Comparison of ENCODE assay signal across 9 mouse cellular contexts in genomic region chr5:111235131-111235530, GRCm38 (mm10).
DNase-seq lines count a peak whose midpoint lies in the region; ATAC-seq and TF ChIP-seq lines count a peak whose summit lies in the region.
"Had no signal": no experiment of that assay in that cellular context is flagged by ENCODE, and none has a peak within 500 bp of the region (broad histone marks: within the 10 kb centered on the region; RNA-seq: fewer than 3 reads in every experiment).

No protein-coding gene starts in this region.

- H3K27ac ChIP-seq in kidney, adult 2 months (ENCODE audit: insufficient read depth, low read depth, low read length) = peak overlapping the region; percentile 17; the same call in 1 of the 2 replicates
- no peak overlapping the region for H3K27ac ChIP-seq in kidney, embryonic 14.5 days (ENCODE audit: low read depth, low read length)
- H3K27ac ChIP-seq in cerebellum, adult 2 months (ENCODE audit: insufficient read depth, low read length) = no peak overlapping the region
- H3K27ac ChIP-seq in heart, embryonic 16.5 days (ENCODE audit: low read length) = no peak overlapping the region
- no peak overlapping the region for H3K27ac ChIP-seq in lung, postnatal 0 days (ENCODE audit: low read length)

- ATAC-seq in kidney, embryonic 14.5 days (ENCODE audit: low FRiP score, low TSS enrichment) = no peak
- peak; percentile 43; the same call in 1 of the 2 replicates for ATAC-seq in heart, embryonic 16.5 days (replicated peaks; ENCODE audit: extremely low read depth, insufficient read depth, low FRiP score)
- peak; percentile 39 for ATAC-seq in lung, postnatal 0 days

- no peaks in the 10 kb centered on the region; the same call in 1 of the 2 replicates for H3K4me1 ChIP-seq in kidney, adult 2 months (ENCODE audit: control insufficient read depth, insufficient read depth, low read length)
- peaks cover 2% of the 10 kb centered on the region; the same call in 1 of the 2 replicates for H3K4me1 ChIP-seq in kidney, embryonic 14.5 days (ENCODE audit: control insufficient read depth, insufficient read depth, low read length)
- H3K4me1 ChIP-seq in cerebellum, adult 2 months (ENCODE audit: control insufficient read depth, insufficient read depth, low read length) = peaks cover 22% of the 10 kb centered on the region
- H3K4me1 ChIP-seq in heart, embryonic 16.5 days (ENCODE audit: control insufficient read depth, insufficient read depth, low read length) = peaks cover 6% of the 10 kb centered on the region; the same call in 1 of the 2 replicates
- H3K4me1 ChIP-seq in lung, postnatal 0 days (ENCODE audit: insufficient read depth, low read depth, low read length) = no peaks in the 10 kb centered on the region

- TF ChIP-seq EP300 in lung, postnatal 0 days (IDR thresholded peaks at IDR 0.05) = no peak

- WGBS in kidney, adult 2 months = 38% methylated on average over 12 of the region's 12 CpGs
- WGBS in kidney, embryonic 14.5 days = 73% methylated on average over 12 of the region's 12 CpGs
- WGBS in cerebellum, adult 2 months = 14% methylated on average over 12 of the region's 12 CpGs
- 55% methylated on average over 12 of the region's 12 CpGs for WGBS in heart, embryonic 16.5 days
- 45% methylated on average over 12 of the region's 12 CpGs for WGBS in lung, postnatal 0 days

- H3K4me2 ChIP-seq in kidney, embryonic 14.5 days (replicated peaks; ENCODE audit: low read depth, low read length) = no peak overlapping the region
- H3K4me2 ChIP-seq in heart, embryonic 16.5 days (ENCODE audit: low read depth, low read length) = peak overlapping the region; percentile 16; the same call in 1 of the 2 replicates
- H3K4me2 ChIP-seq in lung, postnatal 0 days (replicated peaks; ENCODE audit: low read depth, low read length) = no peak overlapping the region
- H3K4me2 ChIP-seq: liver, embryonic 11.5 days had no signal

- no peaks in the 10 kb centered on the region for H3K36me3 ChIP-seq in kidney, adult 2 months (ENCODE audit: control insufficient read depth, insufficient read depth, low read length)
- peaks cover 20% of the 10 kb centered on the region for H3K36me3 ChIP-seq in kidney, embryonic 14.5 days (ENCODE audit: control insufficient read depth, insufficient read depth, low read length)
- H3K36me3 ChIP-seq in heart, embryonic 16.5 days (ENCODE audit: control insufficient read depth, insufficient read depth) = peaks cover 3% of the 10 kb centered on the region; the same call in 1 of the 2 replicates
- H3K36me3 ChIP-seq in lung, postnatal 0 days (ENCODE audit: insufficient read depth, low read length) = 0 out of 2 replicates have a peak, but pooled peaks cover 11% of the 10 kb centered on the region

- no peak overlapping the region for H3K9ac ChIP-seq in kidney, embryonic 14.5 days (ENCODE audit: low read depth, low read length)
- H3K9ac ChIP-seq in heart, embryonic 16.5 days (ENCODE audit: low read length) = no peak overlapping the region
- H3K9ac ChIP-seq in lung, postnatal 0 days (replicated peaks; ENCODE audit: low read depth) = no peak overlapping the region

- TF ChIP-seq POLR2A in kidney, adult 2 months (IDR thresholded peaks at IDR 0.05; ENCODE audit: low read depth, low read length) = no peak
- no peak for TF ChIP-seq POLR2A in cerebellum, adult 2 months (IDR thresholded peaks at IDR 0.05; ENCODE audit: borderline replicate concordance, insufficient read depth, low read length)

- TF ChIP-seq CTCF in kidney, adult 2 months (conservative IDR thresholded peaks at IDR 0.05; ENCODE audit: insufficient read depth, insufficient read length, low read depth, low read length) = no peak
- TF ChIP-seq CTCF in cerebellum, adult 2 months (IDR thresholded peaks at IDR 0.05; ENCODE audit: borderline replicate concordance, insufficient read depth, low read depth, low read length) = no peak
- TF ChIP-seq CTCF in lung, postnatal 0 days (IDR thresholded peaks at IDR 0.05) = no peak

- peak; percentile 90 for DNase-seq in kidney, adult 2 months
- DNase-seq in cerebellum, adult 2 months = peak; percentile 54 to 60
- DNase-seq in lung, postnatal 0 days (ENCODE audit: low spot score) = peak; percentile 45
- DNase-seq in thymus, postnatal 25 days = no peak
- no peak for DNase-seq in thymus, postnatal 36 days
- DNase-seq in left cerebral cortex, adult 8-10 months (ENCODE audit: low spot score in 2 of 2) = no peak

- H3K4me3 ChIP-seq in kidney, adult 2 months (ENCODE audit: insufficient read depth, low read depth, low read length) = peak overlapping the region; percentile 41
- no peak overlapping the region for H3K4me3 ChIP-seq in kidney, embryonic 14.5 days (ENCODE audit: low read length)
- H3K4me3 ChIP-seq in cerebellum, adult 2 months (replicated peaks; ENCODE audit: insufficient read depth, low read depth, low read length) = no peak overlapping the region
- no peak overlapping the region for H3K4me3 ChIP-seq in heart, embryonic 16.5 days (ENCODE audit: low read length)
- no peak overlapping the region for H3K4me3 ChIP-seq in lung, postnatal 0 days (ENCODE audit: low read depth, low read length)

- H3K27me3 ChIP-seq in kidney, adult 2 months (replicated peaks; ENCODE audit: control insufficient read depth, insufficient read depth, low read length) = no peaks in the 10 kb centered on the region
- no peaks in the 10 kb centered on the region for H3K27me3 ChIP-seq in kidney, embryonic 14.5 days (ENCODE audit: control insufficient read depth, insufficient read depth, low read length)
- no peaks in the 10 kb centered on the region for H3K27me3 ChIP-seq in cerebellum, adult 2 months (ENCODE audit: control insufficient read depth, insufficient read depth, low read length)
- H3K27me3 ChIP-seq in heart, embryonic 16.5 days (ENCODE audit: control insufficient read depth, insufficient read depth, low read length) = no peaks in the 10 kb centered on the region
- no peaks in the 10 kb centered on the region for H3K27me3 ChIP-seq in lung, postnatal 0 days (replicated peaks; ENCODE audit: insufficient read depth, low read length)

- no peaks in the 10 kb centered on the region for H3K9me3 ChIP-seq in kidney, embryonic 14.5 days (ENCODE audit: control insufficient read depth, low read length)
- H3K9me3 ChIP-seq in heart, embryonic 16.5 days (replicated peaks; ENCODE audit: control insufficient read depth, low read length) = no peaks in the 10 kb centered on the region
- H3K9me3 ChIP-seq in lung, postnatal 0 days (ENCODE audit: low read length) = no peaks in the 10 kb centered on the region

Comparison
In these comparisons a context has a peak if more than half of its experiments do, and no peak if none do; other contexts are left out.
1. DNase-seq: peak in kidney, adult 2 months (single experiment), cerebellum, adult 2 months (2 of 2) and lung, postnatal 0 days (single experiment); none in thymus, postnatal 25 days (single experiment), thymus, postnatal 36 days (0 of 2) and left cerebral cortex, adult 8-10 months (0 of 2).